Mouse (Mus musculus) G1E (cell line): ENCODE measurements around the gene Nap1l5. TPM values are rescaled to one million over a fixed set of nuclear protein-coding genes. Genes with fewer than 3 reads are reported as not detected.

Source experiments
- ATAC-seq: 2 replicates; pipeline ENCODE4 v1.8.0; 2016; ENCODE audit warnings: mild to moderate bottlenecking; ENCODE audit not compliant: insufficient number of reproducible peaks, poor library complexity, low FRiP score, severe bottlenecking; ENCODE audit errors: extremely low read depth
- DNase-seq: peaks from one replicate; pipeline ENCODE4 v3.0.0; 2012; ENCODE audit warnings: low spot score
- H3K27me3 ChIP-seq: 2 replicates; pipeline ENCODE4 v1.6.1; 2012; ENCODE audit warnings: mild to moderate bottlenecking, low read length, inconsistent platforms; ENCODE audit not compliant: insufficient read depth
- H3K36me3 ChIP-seq: replicated peaks from 2 replicates; pipeline ENCODE3; 2012; ENCODE audit warnings: mild to moderate bottlenecking, inconsistent platforms
- H3K4me1 ChIP-seq: 2 replicates; pipeline ENCODE4 v1.6.1; 2012; ENCODE audit warnings: low read depth, low read length, inconsistent platforms, mixed read lengths; ENCODE audit not compliant: insufficient read depth
- H3K4me3 ChIP-seq: 2 replicates; pipeline ENCODE4 v1.5.1; 2012; ENCODE audit warnings: low read depth, mild to moderate bottlenecking, inconsistent platforms, low read length, moderate library complexity, mixed read lengths
- H3K9me3 ChIP-seq: replicated peaks from 2 replicates; pipeline ENCODE4 v1.6.1; 2012; ENCODE audit warnings: inconsistent platforms
- CTCF ChIP-seq: IDR thresholded peaks from 2 replicates; pipeline ENCODE4 v1.5.1; 2012; ENCODE audit warnings: low read depth, low read length, inconsistent platforms, mixed read lengths
- GATA1 ChIP-seq: IDR thresholded peaks from 2 replicates; pipeline ENCODE4 v1.6.1; 2012; ENCODE audit warnings: borderline replicate concordance, low read length, inconsistent platforms, mixed read lengths
- GATA2 ChIP-seq: IDR thresholded peaks from 2 replicates; pipeline ENCODE4 v1.6.1; 2012; ENCODE audit warnings: low read depth, low read length, inconsistent platforms, borderline replicate concordance
- POLR2AphosphoS5 ChIP-seq: IDR thresholded peaks from 2 replicates; pipeline ENCODE4 v1.6.1; 2012; ENCODE audit warnings: low read depth, low read length, inconsistent platforms; ENCODE audit not compliant: insufficient replicate concordance
- TAL1 ChIP-seq: conservative IDR thresholded peaks from 2 replicates; pipeline ENCODE4 v1.6.1; 2012; ENCODE audit warnings: low read depth, low read length, inconsistent platforms, mixed read lengths
- polyA plus RNA-seq: library from polyadenylated mRNA; stranded (reverse); fragments of >175 nt; gene quantifications from 2 replicates; pipeline ENCODE4 v1.2.3, GENCODE M21; 2012
- total RNA-seq, 2 experiments: library from RNA; stranded (forward) in 1 of 2; stranded (reverse) in 1 of 2; fragments of 200-1000 nt in 1 of 2; fragments of >200 nt in 1 of 2; fragmentation: Nextera tagmentation in 1 of 2; gene quantifications; 2 replicates each; pipeline ENCODE4 v1.2.3; 2014 to 2017

Nap1l5 gene
- total and polyA plus RNA-seq, 3 experiments, result not detected

- H3K36me3 ChIP-seq, result no peaks in the 10 kb centered on the region
- no peak overlapping the region for H3K4me3 ChIP-seq
- H3K9me3 ChIP-seq, result no peaks in the 10 kb centered on the region
- DNase-seq (no peak), ATAC-seq (no peak)
- no peaks in the 10 kb centered on the region for H3K27me3 ChIP-seq
- TF ChIP-seq GATA1 (no peak), TAL1 (no peak)
- H3K4me1 ChIP-seq, result peaks cover 6% of the 10 kb centered on the region
Measured at GRCm38 (mm10) chr6:58912842-58913241, 6.0 kb upstream of the Nap1l5 start.

DNA sequence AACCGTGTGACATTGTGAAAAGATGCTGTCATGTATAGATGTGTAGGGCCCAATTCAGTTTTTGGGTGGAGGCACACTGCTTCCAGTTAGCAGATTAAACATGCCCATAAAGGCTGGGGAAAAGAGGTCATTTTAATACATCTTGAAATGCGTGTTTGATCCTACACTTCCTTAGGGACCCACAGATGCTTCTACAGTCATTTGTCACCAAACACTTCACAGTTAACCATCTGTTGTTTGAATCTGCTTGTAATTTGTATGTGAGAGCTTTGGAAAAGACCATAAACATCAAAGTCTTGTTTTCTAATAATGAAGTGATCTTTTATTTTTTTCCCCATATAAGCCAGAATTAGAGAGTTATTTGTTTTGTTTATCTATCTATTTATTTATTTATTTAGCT lies 915 bp upstream of the Nap1l5 start:
- TF ChIP-seq GATA1, result no peak
- TF ChIP-seq POLR2AphosphoS5, result no peak
- TF ChIP-seq TAL1, result no peak
- no peak for TF ChIP-seq GATA2
- TF ChIP-seq CTCF, result no peak
- H3K4me1 ChIP-seq, result no peaks in the 10 kb centered on the region

GRCm38 (mm10) chr6:58907336-58907735 lies 460 bp upstream of the Nap1l5 start:
- Histone ChIP-seq H3K27me3 (no peaks in the 10 kb centered on the region), H3K9me3 (no peaks in the 10 kb centered on the region), H3K4me3 (no peak overlapping the region), H3K36me3 (no peaks in the 10 kb centered on the region), H3K4me1 (no peaks in the 10 kb centered on the region)
- DNase-seq, result no peak
- TF ChIP-seq POLR2AphosphoS5 (no peak), GATA1 (no peak), GATA2 (no peak), TAL1 (no peak), CTCF (no peak)
- ATAC-seq, result no peak

More for the DNA sequence above, 915 bp upstream of the Nap1l5 start:
- DNase-seq (no peak), ATAC-seq (no peak)
- H3K4me3 ChIP-seq, result no peak overlapping the region
- no peaks in the 10 kb centered on the region for H3K27me3 ChIP-seq
- no peaks in the 10 kb centered on the region for H3K9me3 ChIP-seq
- H3K36me3 ChIP-seq, result no peaks in the 10 kb centered on the region

DNA sequence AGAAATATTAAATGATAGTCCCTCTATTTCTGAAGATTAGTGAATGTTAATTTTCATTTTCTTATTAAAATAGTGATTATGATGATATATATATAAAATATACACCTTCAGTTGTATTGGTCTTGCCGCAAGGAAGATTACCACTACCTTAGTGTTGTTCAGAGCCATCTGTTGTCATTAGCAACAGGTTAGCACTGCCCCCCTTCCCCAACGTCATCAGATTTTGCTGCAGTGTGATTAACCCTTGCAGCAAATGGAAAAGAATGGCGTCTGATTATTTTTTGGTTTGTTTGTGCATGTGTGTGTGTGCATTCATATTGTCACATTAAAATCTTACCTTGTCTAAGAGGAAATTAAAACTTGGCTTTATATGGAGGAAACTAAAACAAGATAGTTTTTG lies 2.3 kb downstream of the Nap1l5 start:
- no peaks in the 10 kb centered on the region for H3K4me1 ChIP-seq
- no peak for DNase-seq
- no peak for ATAC-seq
- no peaks in the 10 kb centered on the region for H3K9me3 ChIP-seq
- no peaks in the 10 kb centered on the region for H3K36me3 ChIP-seq
- H3K4me3 ChIP-seq, result no peak overlapping the region
- TF ChIP-seq CTCF (no peak), POLR2AphosphoS5 (no peak)
- H3K27me3 ChIP-seq, result no peaks in the 10 kb centered on the region

GRCm38 (mm10) chr6:58903171-58903570 lies 3.7 kb downstream of the Nap1l5 start:
- no peaks in the 10 kb centered on the region for H3K9me3 ChIP-seq
- DNase-seq (no peak), ATAC-seq (no peak)
- H3K4me3 ChIP-seq, result no peak overlapping the region
- TF ChIP-seq POLR2AphosphoS5 (no peak), TAL1 (no peak), GATA1 (no peak), CTCF (no peak)
- no peaks in the 10 kb centered on the region for H3K4me1 ChIP-seq
- no peaks in the 10 kb centered on the region for H3K36me3 ChIP-seq
- no peaks in the 10 kb centered on the region for H3K27me3 ChIP-seq

DNA sequence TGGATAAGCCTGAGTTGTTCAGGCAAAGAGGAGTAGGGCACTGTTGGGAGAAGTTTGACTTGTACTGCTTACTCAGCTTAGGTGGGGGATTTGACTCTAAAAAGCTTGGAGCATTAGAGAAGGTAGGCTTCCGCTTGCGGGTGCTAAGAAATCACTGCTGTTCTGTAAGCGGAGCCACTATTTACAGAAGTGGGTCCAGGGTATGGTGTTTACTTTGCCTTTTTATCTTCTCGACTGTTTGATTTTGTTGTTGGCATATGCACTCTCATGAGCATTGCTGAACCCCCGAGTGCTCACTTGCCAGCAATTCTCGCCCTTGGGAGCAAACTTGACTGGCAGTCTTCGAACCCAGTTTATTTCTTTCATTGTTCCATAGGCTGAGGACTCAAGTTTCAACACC lies 6.3 kb downstream of the Nap1l5 start:
- Histone ChIP-seq H3K27me3 (no peaks in the 10 kb centered on the region), H3K36me3 (no peaks in the 10 kb centered on the region), H3K4me1 (no peaks in the 10 kb centered on the region), H3K9me3 (no peaks in the 10 kb centered on the region), H3K4me3 (no peak overlapping the region)
- TF ChIP-seq GATA1 (no peak), GATA2 (no peak), CTCF (no peak), TAL1 (no peak)
- ATAC-seq (no peak), DNase-seq (no peak)

GRCm38 (mm10) chr6:58899076-58899475 lies 7.8 kb downstream of the Nap1l5 start:
- ATAC-seq (no peak), DNase-seq (no peak)
- no peak overlapping the region for H3K4me3 ChIP-seq
- H3K9me3 ChIP-seq, result no peaks in the 10 kb centered on the region
- no peaks in the 10 kb centered on the region for H3K4me1 ChIP-seq
- H3K27me3 ChIP-seq, result no peaks in the 10 kb centered on the region
- TF ChIP-seq POLR2AphosphoS5, result no peak
- no peak for TF ChIP-seq GATA1
- no peak for TF ChIP-seq TAL1
- no peak for TF ChIP-seq GATA2
- TF ChIP-seq CTCF, result no peak
- H3K36me3 ChIP-seq, result no peaks in the 10 kb centered on the region
